Mouse (Mus musculus): ENCODE measurements at regions not wholly inside any gene's neighbourhood (a gene's known extent, or its start where the extent isn't known, plus 50 kb on each side); places are given as distances from the start of the nearest gene placed in this dataset.

DNA sequence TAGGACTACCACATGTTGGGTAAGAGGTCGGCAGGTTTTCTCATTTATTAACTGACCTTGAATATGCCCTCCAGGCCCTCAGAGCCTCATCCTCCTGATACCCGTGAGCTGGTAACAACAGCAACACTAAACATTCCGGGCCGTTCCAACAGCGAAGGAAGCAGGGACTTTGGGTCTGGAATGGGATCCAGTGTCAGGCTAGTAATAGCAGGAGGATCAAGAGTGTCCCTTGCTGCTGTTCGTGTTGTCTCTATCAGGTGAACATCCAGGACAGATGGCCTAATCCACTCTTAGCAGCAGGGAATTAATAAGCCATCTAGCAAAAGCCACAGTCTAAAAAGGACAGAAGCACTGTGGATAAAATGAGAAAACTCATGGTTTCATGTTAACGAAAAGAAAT, 106.7 kb downstream of the Cpeb2 start:
- DNase-seq (ENCODE audit: low spot score in 2 of 2) = no peak

DNA sequence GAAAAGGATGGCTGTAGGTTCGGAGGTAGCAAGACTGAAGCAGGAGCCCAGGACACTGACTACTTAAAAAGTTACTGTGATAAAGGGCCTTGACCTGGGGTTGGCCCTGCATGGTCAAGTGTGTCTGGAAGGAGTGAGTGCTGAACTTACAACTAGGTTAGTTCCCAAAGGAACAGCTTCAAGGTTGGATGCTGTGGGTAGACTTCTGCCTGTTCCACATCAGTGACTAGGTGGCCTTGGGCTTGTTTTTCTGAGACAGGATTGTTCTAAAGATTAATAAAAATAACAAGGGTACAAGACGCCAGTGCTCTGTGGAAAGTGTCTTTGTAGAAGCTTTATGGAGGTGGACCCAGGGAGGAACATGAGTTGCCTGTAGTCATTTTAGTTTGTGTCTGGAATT, 108.5 kb downstream of the Cpeb2 start:
- no peak for DNase-seq (ENCODE audit: low spot score in 2 of 2)

DNA sequence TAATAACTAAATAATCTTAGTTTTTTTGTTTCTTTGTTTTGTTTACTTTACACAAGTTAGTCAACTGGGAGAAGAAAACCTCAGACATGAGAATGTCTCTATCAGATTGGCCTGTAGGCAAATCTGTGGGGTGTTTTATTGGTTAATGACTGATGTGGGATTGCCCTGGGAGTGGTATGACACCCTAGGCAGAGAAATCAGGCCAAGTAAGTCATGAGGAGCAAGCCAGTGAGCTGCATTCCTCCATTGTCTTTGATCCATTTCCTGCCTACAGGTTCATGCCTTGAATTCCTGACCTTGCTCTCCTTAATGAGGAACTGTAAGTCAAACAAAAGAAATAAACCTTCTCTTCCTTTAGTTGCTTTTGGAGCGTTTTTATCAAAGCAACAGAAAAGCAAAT, 111.5 kb downstream of the Cpeb2 start:
- no peak for DNase-seq (ENCODE audit: low spot score in 2 of 2)

- DNase-seq (ENCODE audit: low spot score in 2 of 2) = no peak
Measured at GRCm38 (mm10) chr5:43350987-43351386, 118.0 kb downstream of the Cpeb2 start.

DNA sequence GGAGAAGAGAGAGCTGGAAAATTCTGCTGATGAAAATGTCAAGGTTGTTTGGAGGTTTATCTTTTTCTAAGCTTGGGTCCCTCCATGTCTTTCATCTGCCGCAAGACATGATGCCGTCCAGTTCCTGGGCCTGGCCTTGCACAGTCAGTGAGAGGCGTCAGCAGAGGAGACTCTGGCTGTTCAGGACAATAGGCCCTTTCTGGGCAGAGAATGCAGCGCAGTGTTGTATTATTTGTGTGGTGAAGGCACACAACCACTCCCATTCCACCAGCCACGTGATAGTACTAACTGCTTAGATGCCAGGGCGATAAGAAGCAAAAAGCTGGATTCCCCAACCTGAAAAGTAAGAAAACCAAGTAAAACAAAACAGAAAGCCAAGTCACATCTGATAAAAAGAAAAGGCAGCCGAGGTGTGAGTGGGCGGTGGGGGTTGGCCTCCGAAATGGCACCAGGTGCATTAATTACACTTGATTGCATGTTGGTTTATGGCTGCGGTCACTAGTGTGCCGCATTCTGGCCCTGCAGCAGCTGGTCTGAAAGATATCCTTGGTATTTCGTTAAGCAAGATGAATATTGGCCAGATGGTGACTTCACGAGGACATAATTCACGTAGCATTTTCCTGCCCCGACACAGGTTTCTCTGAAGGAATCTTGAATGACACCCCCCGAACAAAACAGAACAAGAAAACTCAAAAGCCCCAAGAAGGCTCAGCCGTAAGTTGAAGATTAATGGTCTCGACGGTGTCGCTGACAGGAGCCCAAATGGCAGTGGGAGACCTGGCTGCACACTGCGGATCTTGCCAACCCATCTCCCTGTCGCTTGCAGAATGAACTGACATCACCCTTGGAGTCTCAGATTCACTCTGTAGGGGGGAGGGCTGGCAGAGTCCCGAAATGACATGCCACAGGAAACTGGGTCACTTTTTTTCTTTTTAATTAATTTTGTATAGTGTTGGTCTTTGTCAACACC, 120.3 kb downstream of the Cpeb2 start:
- DNase-seq (ENCODE audit: low spot score in 2 of 2) = no peak

- DNase-seq (ENCODE audit: low spot score in 2 of 2) = no peak
Measured at GRCm38 (mm10) chr5:43354351-43354942, 121.5 kb downstream of the Cpeb2 start.

DNA sequence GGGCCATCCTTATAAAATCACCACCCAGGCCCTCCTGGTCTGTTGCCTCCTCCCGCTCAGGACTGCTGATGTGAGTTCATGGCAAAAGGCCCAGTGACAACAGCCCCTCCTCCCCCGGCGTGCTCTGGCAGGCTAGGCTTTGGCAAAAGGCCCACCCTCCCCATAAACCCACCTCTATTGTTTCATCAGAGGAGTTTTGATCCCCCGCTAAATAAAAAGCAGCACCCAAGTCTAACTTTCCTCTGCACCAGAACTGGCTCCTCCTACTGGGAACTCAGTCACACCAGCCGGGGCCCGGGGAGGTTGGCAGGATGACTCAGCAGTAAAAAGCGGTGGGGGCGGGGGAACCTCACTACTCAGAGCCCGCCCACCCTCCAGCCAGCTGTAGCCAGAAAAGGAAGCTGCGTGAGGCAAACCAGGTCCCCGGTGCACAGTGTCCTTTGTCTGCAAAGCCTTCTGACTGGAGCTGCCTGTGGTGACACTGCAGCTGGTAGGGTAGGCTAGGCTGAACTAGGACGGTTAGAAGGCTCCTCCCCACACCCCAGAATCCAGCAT, 122.1 kb downstream of the Cpeb2 start:
- peak; percentile 83 to 87 for DNase-seq (ENCODE audit: low spot score in 2 of 2)

DNA sequence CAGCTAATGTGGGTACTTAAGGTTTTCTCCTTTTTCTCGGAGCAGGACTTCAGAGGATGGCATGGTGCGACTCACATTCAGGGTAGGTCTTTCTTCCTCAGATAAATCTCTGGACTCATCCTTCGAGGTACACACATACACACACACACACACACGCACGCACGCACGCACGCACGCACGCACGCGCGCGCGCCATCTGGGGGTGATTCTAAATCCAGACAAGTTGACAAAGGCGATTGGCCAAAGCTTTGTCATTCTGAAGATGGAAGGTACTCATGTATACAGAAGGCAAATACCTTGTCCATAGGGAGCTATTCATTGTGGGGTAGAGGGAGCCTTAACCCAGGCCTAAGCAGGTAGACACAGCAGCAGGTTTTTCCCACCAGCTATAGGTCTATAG, 122.9 kb downstream of the Cpeb2 start:
- no peak for DNase-seq (ENCODE audit: low spot score in 2 of 2)

GRCm38 (mm10) chr5:43357100-43357680, 124.2 kb downstream of the Cpeb2 start:
- no peak for DNase-seq (ENCODE audit: low spot score in 2 of 2)

DNA sequence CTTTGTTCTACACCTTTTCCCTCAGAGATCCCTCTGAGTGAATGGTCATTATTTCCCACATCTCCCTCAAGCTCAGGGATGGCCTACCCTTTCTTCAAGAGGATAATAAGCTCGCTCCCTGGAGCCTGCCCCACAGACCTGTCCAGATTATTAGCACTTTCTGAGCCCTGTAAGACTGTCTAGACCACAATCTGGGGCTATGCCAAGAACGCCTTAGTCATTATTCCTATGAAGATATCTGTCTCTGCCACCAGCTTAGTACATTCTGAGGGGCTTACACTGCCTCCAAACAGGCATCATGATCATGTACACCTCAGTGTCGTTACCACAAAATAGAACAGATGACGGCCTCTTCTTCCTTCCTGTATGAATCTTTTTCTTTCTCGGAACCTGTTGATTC, 124.9 kb downstream of the Cpeb2 start:
- no peak for DNase-seq (ENCODE audit: low spot score in 2 of 2)

DNA sequence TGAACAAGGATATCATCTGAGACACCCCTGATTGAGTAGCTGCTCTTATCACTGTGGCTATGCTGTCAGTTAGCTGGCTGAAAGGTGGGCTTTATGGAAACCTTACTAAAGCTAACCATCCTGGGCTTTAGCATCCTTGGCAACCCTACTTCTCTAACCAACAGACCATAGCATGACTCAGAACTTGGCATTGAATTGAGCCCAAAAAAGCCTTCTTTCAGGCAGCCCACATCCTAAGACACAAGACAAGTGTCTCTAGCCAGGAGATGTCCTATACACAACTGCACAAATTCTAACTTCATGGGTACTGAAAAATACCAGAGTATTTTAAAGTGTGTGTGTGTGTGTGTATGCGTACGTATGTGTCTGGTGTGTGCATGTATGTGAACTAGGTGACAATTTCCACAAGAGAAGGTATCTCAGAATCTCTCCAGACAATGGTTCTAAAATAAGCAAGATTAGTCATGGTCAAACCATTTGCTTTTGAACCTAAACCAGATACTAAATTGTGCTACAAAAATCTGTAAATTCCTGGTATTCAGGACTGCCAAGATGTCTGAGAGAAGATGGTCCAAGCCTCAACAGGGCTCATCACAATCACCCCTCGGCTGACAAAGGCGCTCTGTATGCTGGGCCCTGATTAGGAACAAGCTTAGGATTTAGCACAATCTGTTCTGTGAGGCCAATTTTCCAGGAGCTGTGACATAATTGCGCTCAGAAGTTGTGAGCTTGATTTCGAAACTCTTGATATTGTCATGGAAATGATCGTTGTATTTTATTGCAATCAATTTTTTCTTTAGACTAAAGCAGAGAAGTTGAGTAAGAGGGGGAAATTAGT, 126.2 kb downstream of the Cpeb2 start:
- no peak for DNase-seq (ENCODE audit: low spot score in 2 of 2)

- peak in 1 of 2 experiments; percentile 31 for DNase-seq (ENCODE audit: low spot score in 2 of 2)
Measured at GRCm38 (mm10) chr5:43360298-43360697, 127.3 kb downstream of the Cpeb2 start.

GRCm38 (mm10) chr5:43361026-43361425, 128.1 kb downstream of the Cpeb2 start:
- DNase-seq (ENCODE audit: low spot score in 2 of 2) = no peak

DNA sequence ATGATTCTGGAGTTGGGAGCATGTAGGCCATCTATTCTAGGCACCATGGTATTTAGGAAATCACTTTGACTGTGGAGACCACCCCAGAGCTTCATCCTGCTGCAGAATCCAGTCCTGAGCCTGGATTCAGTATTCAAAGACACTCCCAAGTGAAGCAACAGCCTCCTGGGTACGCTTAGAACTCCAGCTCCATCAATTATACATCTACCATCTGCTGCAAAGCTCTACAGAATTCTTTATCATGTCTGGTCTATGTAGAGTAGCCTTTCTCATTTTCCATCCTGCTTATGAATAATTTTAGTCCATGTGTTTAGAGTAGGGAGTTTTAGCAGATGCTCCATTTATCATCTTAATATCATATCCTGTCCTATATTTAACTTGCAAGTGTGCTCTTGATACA, 139.4 kb downstream of the Cpeb2 start:
- DNase-seq (ENCODE audit: low spot score in 2 of 2) = no peak

DNA sequence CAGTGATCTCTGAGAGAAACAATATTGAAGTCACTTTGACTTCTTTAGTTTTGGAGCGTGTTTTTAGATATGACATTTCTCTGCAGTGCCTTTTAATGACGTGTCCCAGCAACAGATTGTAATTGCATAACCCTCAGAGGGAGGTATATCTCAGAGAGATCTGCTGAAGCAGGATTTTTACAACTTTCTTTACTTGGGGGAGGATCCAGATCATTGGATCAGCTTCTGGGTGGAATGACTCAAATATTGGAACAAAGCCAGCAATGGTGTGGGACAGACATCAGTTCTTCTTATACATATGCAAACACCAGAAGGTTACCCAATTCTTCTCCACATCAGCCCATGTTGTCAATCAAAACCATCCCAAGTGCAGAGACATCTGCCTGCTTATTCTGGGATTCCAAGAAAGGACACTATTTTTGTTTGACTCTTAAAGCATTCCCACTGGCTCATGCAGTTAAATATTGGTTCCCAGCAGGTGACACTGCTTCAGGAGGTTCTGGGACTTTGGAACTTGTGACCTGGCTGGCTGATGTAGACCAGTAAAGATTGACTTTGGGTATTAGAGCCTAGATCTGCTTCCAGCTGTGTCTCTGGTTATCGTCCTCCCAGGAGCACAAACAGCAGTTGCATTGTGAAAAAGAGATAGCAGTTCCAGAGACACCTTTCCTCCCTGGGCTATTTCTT, 130.5 kb upstream of the C1qtnf7 start:
- no peak for DNase-seq (ENCODE audit: low spot score in 2 of 2)

GRCm38 (mm10) chr5:43390997-43391396, 124.3 kb upstream of the C1qtnf7 start:
- no peak for DNase-seq (ENCODE audit: low spot score in 2 of 2)

DNA sequence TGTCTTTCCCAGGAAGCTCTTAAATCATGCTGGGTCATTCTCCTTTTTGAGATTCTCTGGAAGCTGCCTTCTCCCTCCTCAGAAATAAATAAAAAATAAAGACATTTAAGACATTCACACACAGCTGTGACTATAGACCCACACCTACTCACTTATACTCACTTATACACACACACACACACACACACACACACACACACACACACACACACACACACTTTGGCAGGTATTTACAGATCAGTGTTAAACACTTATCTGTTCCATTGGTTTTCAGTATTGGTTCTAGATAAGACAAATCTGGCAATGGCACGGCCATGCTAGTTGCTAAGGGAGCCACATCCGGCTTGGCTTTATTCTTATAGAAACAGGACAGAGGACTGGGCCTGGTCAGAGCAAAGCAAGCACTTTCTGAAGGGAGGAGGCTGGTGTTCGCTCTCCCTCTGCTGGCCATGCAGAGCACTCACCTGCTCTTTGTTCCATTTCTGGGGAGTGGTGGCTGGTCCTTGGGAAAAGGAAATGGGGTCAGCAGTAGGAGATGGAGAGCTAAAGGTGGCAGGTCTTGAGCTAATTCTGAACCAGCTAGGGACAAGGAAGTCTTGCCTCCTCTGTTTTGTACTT, 123.8 kb upstream of the C1qtnf7 start:
- DNase-seq (ENCODE audit: low spot score in 2 of 2) = no peak

- DNase-seq (ENCODE audit: low spot score in 2 of 2) = no peak
Measured at GRCm38 (mm10) chr5:43392908-43393545, 122.3 kb upstream of the C1qtnf7 start.

- no peak for DNase-seq (ENCODE audit: low spot score in 2 of 2)
Measured at GRCm38 (mm10) chr5:43417259-43417658, 98.1 kb upstream of the C1qtnf7 start.

All from thymus, postnatal 10 days (tissue).